Mouse (Mus musculus) CD8-positive naive resting alpha-beta T cell, adult 2 months (primary cell): ENCODE data around the gene Sdc4.
A peak's percentile ranks its signal among the peaks of the same experiment; 100 is the strongest.

Experiments
- DNase-seq, 2 experiments: peaks; one replicate each; pipeline ENCODE4 v3.0.0; 2022; ENCODE audit warnings: low read depth in 2 of 2, low spot score in 2 of 2

The Sdc4 gene

DNA sequence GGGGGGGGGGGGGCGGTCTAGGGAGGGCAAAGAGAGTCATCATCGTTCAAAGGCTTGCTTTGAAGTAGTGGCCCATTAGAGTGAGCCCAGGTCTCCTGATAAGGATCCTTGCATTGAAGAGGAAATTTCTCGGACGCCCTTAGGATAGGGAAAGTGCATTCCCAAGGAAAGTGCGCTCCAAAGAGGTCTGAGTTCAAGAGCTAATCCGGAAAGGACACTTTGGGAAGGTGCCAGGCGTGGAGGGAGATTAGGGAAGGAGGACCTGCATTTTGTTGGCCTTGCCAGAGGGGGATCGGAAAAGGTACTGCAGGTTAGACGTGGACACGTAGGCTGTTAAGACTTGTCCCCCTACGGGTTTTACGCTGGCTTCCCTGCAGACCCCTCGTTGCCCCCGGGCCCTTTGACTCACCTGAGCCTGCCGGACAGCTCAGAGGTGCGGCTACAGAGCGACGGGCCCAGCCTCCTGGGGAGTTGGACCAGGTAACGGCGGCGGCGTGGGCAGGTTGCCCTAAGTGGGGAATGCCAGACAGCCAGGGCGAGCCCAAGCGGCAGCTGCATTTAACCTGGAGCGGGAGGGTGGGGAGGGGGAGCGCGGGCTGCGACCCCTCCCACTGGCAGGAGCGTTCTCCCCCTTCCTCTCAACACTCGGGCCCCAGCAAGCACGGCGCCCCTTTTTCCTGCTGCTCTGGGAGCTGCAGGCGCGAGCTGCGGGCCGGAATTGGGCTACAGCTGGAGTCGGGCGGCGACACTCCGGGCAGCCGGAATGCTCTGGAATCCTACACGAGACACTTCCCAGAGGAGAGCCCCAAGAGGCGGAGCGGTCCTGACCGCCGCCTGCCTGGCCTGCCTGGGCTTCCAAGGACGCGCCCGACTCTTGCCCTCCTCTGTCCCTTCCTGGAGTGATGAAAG lies 39.4 kb downstream of the Sdc4 start:
- no peak for DNase-seq

DNA sequence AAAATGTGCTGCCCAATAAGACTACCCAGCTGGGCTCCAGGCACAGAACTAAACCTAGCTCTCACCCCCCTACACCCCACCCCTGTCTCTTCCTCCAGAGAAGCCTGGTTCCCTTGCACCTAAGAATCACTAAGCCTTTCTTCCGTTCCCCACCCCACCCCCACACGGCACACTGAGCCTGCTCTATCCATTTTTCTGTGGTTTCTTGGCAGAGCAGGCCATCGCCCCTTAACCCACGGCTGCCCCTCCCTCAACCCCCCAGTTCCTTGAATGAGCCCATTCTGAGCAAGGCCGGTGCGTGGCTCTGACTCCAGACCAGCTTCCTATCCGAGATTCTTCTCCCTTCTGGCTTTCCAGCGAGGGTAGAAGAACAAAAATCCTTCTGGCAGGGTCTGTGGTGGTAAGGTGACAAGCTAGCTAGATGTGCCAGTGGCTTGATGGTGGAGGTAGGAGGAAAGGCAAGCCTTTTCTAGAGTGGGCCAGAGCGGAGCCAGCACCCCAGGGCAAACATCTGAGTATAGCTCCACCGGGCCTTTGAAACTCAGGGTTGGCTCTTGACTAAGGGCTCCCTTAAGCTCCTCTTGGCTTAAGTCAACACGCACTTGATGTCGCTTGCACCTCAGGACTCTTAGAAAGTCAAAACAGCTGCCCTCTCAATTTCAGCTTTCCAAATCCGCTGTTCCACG lies 40.1 kb downstream of the Sdc4 start:
- DNase-seq: no peak

DNA sequence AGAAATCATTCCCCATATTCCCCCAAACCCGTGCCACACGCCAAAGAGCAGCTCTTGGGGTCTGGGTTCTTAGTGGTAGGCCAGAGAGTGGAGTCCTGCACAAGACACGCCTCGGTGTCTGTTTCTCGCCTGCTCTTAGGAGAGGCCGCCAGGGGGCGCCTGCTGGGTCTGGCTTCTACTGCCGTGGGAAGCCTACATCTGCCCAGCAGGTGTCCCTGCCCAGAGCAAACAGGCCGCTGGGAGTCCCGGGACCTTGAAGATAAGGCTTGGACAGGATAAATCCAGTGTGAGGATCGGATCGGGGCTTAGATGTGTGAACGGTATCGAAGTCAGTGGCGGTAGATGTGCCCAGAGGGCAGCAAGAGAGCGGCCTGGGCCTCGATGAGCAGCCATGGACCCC lies 40.8 kb downstream of the Sdc4 start, which contains the start of gene Rbpjl:
TSS of gene Rbpjl (plus strand) at position 236 of the 400 bp plus-strand sequence.
- DNase-seq: peak; percentile 41 to 48

DNA sequence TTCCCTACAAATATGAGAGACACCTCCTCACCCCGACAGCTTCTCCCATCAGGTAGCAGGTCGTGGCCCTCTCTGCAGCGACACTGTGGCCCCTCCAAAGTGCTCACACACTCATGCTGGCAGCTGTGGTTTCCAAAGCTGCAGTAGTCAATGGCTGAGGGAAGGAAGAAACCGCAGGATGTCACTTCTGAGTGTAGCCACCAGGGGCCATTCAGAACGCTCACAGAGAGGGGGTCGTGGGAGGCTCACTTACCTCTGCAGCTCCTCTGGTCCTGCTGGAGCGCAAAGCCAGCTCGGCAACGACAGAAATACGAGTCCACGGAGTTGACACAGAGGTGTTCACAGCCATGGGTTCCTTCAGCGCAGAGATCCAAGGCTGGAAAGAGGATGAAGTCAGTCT lies 46.8 kb downstream of the Sdc4 start:
- no peak for DNase-seq

DNA sequence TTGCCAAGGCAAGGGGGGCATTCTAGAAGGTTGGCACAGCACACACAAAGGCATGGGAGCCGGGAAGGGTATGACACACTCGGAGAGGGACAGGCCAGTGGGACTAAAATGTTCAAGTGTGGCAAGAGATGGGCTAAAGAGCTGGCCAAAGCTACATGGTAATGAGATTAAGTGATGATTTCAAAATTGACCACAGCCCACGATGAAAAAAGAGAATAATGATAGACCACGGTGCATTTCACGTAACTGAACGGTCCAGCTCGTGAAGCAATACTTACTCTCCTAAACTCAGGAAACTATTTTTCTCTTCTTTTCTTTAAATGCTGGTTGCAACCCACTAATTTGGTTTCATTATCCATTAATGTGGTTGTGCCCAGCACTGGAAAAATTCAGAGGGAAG lies 47.6 kb downstream of the Sdc4 start:
- no peak for DNase-seq

DNA sequence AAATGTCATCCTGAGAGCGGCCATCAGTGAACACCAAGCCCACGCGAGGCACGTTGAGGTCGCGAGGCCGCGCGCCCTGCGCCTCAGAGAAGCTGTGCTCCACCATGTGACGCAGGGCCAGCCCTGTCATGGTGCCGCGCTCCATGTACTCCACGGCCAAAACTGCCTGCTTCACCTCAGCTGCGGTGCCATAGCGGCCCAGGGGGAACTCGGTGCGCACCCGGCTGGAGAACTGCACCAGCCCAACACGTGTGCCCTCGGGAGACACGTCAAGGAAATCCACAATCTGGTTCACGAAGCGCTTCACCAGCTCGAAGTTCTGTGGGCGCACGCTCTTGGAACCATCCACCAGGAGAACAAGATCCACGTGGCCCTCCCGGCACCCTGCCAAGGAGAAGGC lies 50.6 kb downstream of the Sdc4 start:
- DNase-seq: no peak

DNA sequence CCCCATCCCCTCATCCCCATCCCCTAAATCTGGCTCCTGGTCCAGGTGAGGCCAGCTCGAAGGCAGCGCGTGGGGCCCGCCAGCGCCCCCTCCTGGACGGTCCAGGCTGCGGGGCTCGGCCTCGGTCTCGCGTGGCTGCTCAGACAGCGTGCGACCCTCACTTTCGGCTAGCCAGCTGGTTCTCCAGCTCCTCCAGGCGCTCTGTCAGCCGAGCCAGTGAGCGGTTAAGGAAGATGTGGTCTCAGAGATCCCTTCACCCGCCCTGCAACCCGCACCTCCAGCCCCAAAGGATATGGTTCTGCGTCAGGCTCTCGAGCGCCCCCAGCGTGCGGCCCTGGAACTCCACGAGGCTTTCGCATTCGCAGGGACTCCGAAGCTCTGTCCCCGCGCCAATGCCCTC lies 54.2 kb downstream of the Sdc4 start:
- DNase-seq: peak; percentile 63 to 81

DNA sequence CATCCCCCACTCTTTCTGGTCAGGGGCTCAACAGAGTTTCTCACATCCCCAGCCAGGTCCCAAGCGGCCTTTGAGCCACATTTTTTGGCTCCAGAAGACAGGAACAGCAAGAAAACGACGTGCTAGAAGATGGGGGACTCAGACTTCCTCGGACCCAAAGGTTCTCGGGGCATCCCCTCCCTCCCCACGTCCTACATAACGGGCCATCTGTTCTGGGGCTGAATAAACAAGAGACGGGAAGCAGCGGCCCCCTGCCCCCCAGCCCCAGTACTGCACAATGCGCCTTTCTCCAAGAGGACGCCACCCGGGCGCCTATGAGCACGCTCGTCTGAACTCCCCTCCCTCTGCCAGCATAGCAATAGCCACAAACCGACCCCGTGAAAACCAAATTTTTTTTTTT lies 54.7 kb downstream of the Sdc4 start, which contains the start of gene Slpi:
TSS of gene Slpi (minus strand) at position 76 of the 400 bp plus-strand sequence.
- DNase-seq: no peak

DNA sequence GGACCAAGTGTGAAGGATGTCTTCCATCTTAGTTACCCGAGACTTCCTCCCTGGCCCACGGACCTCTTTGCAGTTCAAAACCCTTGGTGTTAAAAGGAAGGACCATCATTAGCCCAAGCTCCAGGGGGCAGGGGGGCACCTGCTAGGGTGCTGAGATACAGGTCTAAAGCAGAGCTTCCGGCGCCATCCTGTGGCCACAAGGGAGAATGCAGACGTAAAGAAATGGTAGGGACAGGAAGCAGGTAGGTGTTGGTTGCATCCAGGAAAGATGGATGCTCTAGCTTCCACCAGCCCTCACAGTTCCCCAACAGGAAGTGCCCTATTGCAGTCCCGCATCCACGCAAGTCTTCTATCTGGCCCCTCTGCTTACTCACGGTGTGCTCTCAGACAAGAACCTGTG lies 56.7 kb downstream of the Sdc4 start:
- peak in 1 of 2 experiments; percentile 50 for DNase-seq

DNA sequence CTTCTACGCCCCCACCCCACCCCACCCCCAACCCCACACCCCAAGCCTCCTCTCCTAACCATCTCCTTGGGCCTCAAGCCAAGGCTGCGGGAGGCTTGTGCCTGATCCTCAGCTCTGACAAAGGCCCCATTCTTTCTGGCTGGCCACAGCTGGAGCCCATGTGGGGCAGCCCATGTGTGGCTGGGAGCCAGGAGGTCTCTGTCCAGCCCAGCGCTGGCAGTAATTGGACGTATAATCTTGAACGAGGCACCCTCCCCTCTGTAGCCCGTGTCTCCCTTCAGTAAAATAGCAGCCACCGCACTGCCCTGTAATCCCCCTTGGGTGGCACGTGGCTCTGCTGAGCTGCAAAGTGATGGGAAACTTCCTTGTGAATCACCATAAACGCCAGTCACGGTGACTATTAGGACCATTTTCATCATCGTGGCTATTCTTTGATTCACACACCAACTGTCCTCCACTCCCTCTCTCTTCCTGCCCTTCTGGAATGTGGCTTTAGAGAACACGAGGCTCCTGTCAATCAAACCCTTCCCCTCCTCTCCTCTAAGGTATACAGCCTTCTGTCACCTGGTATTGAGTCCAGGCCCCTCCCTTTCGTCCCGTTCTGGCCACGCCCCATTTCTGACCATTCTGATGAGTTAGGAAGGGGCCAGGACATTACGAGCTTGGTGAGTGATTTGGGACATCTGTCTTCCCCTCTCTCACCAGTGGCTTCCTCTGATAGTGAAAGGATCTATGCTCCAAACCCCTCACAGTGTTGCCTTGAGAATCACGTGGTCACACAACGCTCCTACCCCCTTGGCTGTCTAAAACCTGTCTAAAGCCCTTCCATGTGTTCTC lies 57.5 kb downstream of the Sdc4 start:
- no peak for DNase-seq

DNA sequence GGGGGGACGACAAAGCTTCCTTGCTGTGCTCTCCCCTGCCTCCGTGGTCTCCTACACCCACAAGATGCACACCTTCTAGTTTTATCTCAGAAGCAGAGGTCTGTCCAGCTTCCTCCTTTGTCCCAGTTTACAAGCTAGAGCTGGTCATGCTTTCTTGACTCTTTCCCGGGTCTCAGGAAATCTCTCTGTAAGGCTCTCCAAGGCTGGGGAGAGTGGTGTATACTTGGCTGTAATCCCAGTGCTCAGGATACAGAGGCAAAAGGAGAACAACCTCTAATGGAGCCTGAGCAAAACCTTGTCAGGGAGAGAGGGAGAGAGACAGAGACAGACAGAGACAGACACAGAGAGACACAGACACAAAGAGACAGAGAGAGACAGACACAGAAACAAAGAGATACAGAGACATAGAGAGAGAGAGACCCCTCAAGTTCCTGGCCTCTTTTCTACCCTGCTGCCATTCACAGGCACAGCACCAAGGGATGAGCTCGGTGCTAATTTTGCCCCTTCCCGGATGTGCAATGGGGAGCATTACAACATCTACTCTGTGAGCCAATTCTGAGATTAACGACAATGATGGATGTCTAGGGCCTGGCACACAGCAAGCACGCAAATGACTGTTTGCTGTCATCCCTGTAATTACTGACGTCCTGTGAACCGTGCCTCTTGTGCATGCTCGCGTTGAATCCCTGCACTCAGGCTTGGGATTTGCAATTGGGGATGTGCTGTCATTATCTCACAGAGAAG lies 59.9 kb downstream of the Sdc4 start:
- no peak for DNase-seq

DNA sequence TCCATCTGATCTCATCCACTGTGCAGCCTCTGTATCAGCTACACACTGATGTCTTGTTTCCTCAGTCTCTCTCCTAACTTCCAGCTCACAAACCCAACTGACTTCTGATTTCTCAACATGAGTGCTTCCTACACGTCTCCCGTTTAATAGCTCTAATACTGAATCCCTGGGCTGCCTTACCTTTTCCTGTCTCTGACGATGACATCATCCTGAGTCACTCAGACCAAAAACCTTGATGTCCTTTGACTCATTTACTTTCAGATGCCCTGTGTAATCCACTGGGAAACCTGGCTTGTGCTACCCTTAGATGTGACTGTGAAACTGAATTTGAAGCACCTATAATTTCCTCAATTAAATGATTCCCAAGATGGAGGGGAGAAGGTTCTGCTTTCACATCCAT lies 60.7 kb downstream of the Sdc4 start:
- DNase-seq: no peak

DNA sequence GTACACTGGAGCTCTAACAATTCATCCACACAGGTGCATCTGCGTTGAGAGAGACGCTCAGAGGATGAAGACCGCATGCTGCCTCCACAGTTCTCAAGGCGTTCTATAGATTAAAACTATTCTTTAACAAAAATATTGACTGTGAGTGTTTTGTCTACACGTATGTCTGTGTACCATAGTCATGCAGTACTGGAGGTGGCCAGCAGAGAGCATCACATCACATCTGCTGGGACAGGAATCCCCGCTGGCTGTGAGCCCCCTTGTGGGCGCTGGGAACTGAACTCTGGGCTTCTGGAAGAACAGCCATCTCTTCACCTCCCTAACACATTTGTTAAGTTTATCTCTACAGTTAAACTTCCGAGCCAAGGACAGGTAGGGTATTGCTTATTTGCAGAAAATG lies 62.0 kb downstream of the Sdc4 start:
- no peak for DNase-seq

DNA sequence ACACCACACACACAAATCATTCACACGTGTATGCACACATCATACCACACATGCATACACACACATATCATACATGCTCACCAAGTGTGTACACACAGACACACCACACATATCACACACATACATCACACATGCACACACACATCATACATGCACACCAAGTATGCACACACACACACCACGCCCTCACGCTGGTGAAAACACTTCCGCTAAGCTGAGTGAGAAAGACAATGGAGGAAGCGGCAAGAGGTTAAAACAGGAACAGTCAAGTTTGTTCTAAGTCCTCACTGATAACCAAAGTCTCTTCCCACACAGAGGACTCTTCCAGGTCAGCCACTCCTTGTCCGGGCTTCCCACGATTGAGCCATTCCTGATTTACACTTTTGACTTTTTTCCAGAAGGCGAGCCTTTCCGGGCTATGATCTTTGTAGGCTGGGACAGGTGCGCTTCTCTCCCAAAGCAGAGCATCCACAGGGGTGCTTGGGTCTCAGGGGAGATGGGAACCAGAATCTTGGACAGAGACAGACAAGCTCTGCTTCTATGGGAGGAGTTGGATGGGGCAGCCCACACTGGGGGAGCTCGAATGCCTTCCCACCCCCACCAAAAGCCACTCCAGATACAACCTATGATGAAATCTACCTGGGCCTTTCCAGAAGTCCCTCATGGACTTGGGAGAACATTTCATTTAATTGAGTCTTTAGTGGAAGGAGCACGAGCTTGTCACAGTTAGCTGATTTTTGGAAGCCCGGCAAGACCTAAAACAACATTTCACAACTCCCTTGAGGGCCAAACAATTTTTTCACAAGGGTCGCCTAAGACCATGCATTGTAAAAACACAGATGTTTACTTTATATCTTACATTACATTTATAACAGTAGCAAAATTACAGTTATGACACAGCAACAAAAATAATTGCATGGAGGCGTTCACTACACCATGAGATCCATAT lies 65.9 kb downstream of the Sdc4 start:
- DNase-seq: no peak
